ENCODE assay signal across 8 mouse cellular contexts in the genomic region with DNA sequence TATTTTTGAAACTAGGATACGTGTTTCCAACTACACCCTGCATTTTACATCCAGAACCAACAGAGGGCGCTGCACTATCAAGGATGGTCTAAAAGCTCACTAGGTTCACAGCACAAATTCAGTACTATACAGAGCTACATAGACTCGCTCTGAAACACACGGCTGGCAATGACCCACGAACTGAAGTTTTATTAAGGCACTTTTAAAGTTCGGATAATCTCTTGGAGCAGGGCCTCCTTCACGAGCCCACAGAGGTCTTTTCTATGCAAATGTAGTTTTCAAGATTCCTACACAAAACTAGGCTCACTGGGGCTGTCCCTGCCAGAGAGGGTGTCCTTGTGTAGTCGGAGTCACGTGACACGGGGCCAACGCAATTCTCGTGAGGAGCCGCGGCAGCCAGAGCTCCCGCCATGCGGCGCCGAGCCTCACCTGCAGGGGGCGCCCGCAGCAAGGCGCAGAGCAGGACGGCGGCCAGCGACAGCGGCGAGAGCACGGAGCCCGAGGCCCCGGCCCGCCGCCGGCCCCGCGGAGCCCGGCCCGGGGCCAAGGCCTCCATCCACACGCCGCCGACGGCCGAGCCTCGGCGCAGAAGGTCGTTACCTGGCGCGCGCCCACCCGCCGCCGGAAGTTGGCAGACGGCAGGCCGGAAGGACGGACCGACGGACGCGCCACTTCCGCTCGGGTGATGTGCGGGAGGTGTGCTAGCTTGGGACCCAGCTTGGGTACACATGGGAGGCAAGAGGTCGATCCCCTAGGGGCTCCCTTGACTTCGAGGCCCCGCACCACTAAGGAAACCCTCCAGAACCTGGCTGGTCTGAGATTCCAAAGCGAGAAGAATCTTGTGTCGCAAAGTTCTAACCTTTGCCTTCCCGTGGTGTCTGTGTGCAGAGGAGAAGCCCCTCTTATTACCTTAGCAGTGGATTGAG. TPM values are rescaled to one million over a fixed set of nuclear protein-coding genes. Genes with fewer than 3 reads are reported as not detected.
DNase-seq lines count a peak whose midpoint lies in the region; ATAC-seq and TF ChIP-seq lines count a peak whose summit lies in the region.

TSS of gene Spata48 (plus strand) at position 460 of the 926 bp plus-strand sequence.
TSS of gene Zpbp (minus strand) at position 774 of the 926 bp plus-strand sequence.

- no peak within 1 kb of the TSS; the same call in 1 of the 2 replicates for H3K27ac ChIP-seq in ES-Bruce4 (ENCODE audit: insufficient read depth, low read length)
- peak within 1 kb of the TSS; percentile 51 for H3K27ac ChIP-seq in forebrain, embryonic 15.5 days (replicated peaks)
- H3K27ac ChIP-seq in olfactory bulb, adult 2 months (ENCODE audit: insufficient read depth, low read depth, low read length), result peak within 1 kb of the TSS; percentile 51; the same call in 1 of the 2 replicates
- peak within 1 kb of the TSS; percentile 43 for H3K27ac ChIP-seq in thymus, adult 2 months (ENCODE audit: control insufficient read depth, insufficient read depth, low read length)

- ATAC-seq in forebrain, embryonic 15.5 days (replicated peaks), result peak; percentile 96

- peaks cover 2% of the 10 kb centered on the region for H3K4me1 ChIP-seq in ES-Bruce4 (ENCODE audit: control insufficient read depth, insufficient read depth, low read length)
- peaks cover 6% of the 10 kb centered on the region; the same call in 1 of the 2 replicates for H3K4me1 ChIP-seq in forebrain, embryonic 15.5 days
- no peaks in the 10 kb centered on the region for H3K4me1 ChIP-seq in lung, adult 2 months (ENCODE audit: control insufficient read depth, insufficient read depth, low read length)
- peaks cover 5% of the 10 kb centered on the region; the same call in 1 of the 2 replicates for H3K4me1 ChIP-seq in olfactory bulb, adult 2 months (ENCODE audit: control insufficient read depth, insufficient read depth, low read length)
- no peaks in the 10 kb centered on the region for H3K4me1 ChIP-seq in thymus, adult 2 months (replicated peaks; ENCODE audit: control insufficient read depth, insufficient read depth, low read length)

- peak; percentile 54 for TF ChIP-seq CTCF in ES-Bruce4 (IDR thresholded peaks at IDR 0.05; ENCODE audit: low read depth, low read length)
- TF ChIP-seq CTCF in lung, adult 2 months (IDR thresholded peaks at IDR 0.05; ENCODE audit: insufficient read depth, low read length), result peak; percentile 32; the same call in 1 of the 2 replicates
- peak; percentile 96 for TF ChIP-seq CTCF in olfactory bulb, adult 2 months (IDR thresholded peaks at IDR 0.05; ENCODE audit: insufficient read depth, low read depth, low read length)
- peak; percentile 99 for TF ChIP-seq CTCF in thymus, adult 2 months (IDR thresholded peaks at IDR 0.05; ENCODE audit: borderline replicate concordance, control insufficient read depth, extremely low read depth, insufficient read depth, low read length, poor library complexity)

- WGBS in forebrain, embryonic 15.5 days, result 4% methylated on average over 66 of the region's 66 CpGs
- WGBS in lung, adult 2 months, result 3% methylated on average over 66 of the region's 66 CpGs
- 3% methylated on average over 66 of the region's 66 CpGs for WGBS in olfactory bulb, adult 2 months
- WGBS in thymus, adult 2 months, result under 1% methylated on average over 66 of the region's 66 CpGs

- no peaks in the 10 kb centered on the region for H3K36me3 ChIP-seq in ES-Bruce4 (ENCODE audit: control insufficient read depth, insufficient read depth, low read length, poor library complexity, severe bottlenecking)
- no peaks in the 10 kb centered on the region for H3K36me3 ChIP-seq in forebrain, embryonic 15.5 days
- H3K36me3 ChIP-seq in thymus, adult 2 months (ENCODE audit: control insufficient read depth, insufficient read depth, low read length), result no peaks in the 10 kb centered on the region

- H3K27me3 ChIP-seq in ES-Bruce4 (ENCODE audit: control insufficient read depth, insufficient read depth, low read length, poor library complexity, severe bottlenecking), result no peaks in the 10 kb centered on the region; the same call in 1 of the 2 replicates
- H3K27me3 ChIP-seq in forebrain, embryonic 15.5 days, result peaks cover 7% of the 10 kb centered on the region; the same call in 1 of the 2 replicates
- no peaks in the 10 kb centered on the region for H3K27me3 ChIP-seq in thymus, adult 2 months (ENCODE audit: control insufficient read depth, insufficient read depth, low read length)

- intact Hi-C loops in heart, postnatal 25 days (cut with DNase I), result no loop called here

- no peak for TF ChIP-seq EP300 in ES-Bruce4 (IDR thresholded peaks at IDR 0.05; ENCODE audit: insufficient read depth, low read depth, low read length)

- peak within 1 kb of the TSS; percentile 45 for H3K9ac ChIP-seq in ES-Bruce4 (ENCODE audit: low read depth, poor library complexity, severe bottlenecking)
- H3K9ac ChIP-seq in forebrain, embryonic 15.5 days (replicated peaks), result peak within 1 kb of the TSS; percentile 54

- peak within 1 kb of the TSS; percentile 67 for H3K4me3 ChIP-seq in ES-Bruce4 (ENCODE audit: low read depth, low read length)
- peak within 1 kb of the TSS; percentile 56 for H3K4me3 ChIP-seq in forebrain, embryonic 15.5 days
- H3K4me3 ChIP-seq in lung, adult 2 months (replicated peaks; ENCODE audit: extremely low read depth, low read depth, low read length), result peak within 1 kb of the TSS; percentile 37
- H3K4me3 ChIP-seq in olfactory bulb, adult 2 months (ENCODE audit: insufficient read depth, low read depth, low read length), result peak within 1 kb of the TSS; percentile 90
- peak within 1 kb of the TSS; percentile 64 for H3K4me3 ChIP-seq in thymus, adult 2 months (ENCODE audit: control insufficient read depth, insufficient read depth, low read length)

- no peaks in the 10 kb centered on the region for H3K9me3 ChIP-seq in ES-Bruce4 (replicated peaks; ENCODE audit: control insufficient read depth, insufficient read depth, low read length, poor library complexity, severe bottlenecking)
- no peaks in the 10 kb centered on the region for H3K9me3 ChIP-seq in forebrain, embryonic 15.5 days

- no peak for TF ChIP-seq POLR2A in ES-Bruce4 (IDR thresholded peaks at IDR 0.05; ENCODE audit: insufficient read depth, low read length)
- peak; percentile 39; the same call in 1 of the 2 replicates for TF ChIP-seq POLR2A in lung, adult 2 months (IDR thresholded peaks at IDR 0.05; ENCODE audit: borderline replicate concordance, extremely low read depth, low read depth, low read length)
- TF ChIP-seq POLR2A in olfactory bulb, adult 2 months (IDR thresholded peaks at IDR 0.05; ENCODE audit: insufficient read depth, low read depth, low read length), result peak; percentile 44
- TF ChIP-seq POLR2A in thymus, adult 2 months (IDR thresholded peaks at IDR 0.05; ENCODE audit: control insufficient read depth, extremely low read depth, insufficient read depth, low read length, poor library complexity), result peak; percentile 52

- H3K4me2 ChIP-seq in forebrain, embryonic 15.5 days (replicated peaks), result peak within 1 kb of the TSS; percentile 75

- DNase-seq in cerebellum, adult 11 months, result peak; percentile 71
- peak; percentile 72 for DNase-seq in heart, postnatal 25 days (ENCODE audit: low spot score)
- peak; percentile 77 to 94 for DNase-seq in layer of hippocampus, adult 18-20 months (ENCODE audit: low spot score in 2 of 2)
- peak; percentile 80 for DNase-seq in lung, adult 2 months
- DNase-seq in thymus, adult 2 months, result peak; percentile 92

RNA-seq across cellular contexts. Expression of gene Spata48, which starts in this region (rescaled TPM):
- not detected in 2 replicates for polyA plus RNA-seq in ES-Bruce4 (2011; ENCODE audit: insufficient read depth, insufficient read length, low read depth, missing spikeins)
- 0.43 and 1.2 TPM in 2 replicates for polyA plus RNA-seq in forebrain, embryonic 15.5 days (2015; fragmentation: Nextera tagmentation; extraction: Ambion mirVana)
- total RNA-seq in heart, postnatal 25 days (2021), result 1 to 10 TPM in 1 of 2 experiments, under 1 TPM in 1; 0.87 to 1.8 TPM
- total RNA-seq in layer of hippocampus, adult 18-20 months (2021), result 1 to 10 TPM in 1 of 2 experiments, under 1 TPM in 1; 0.91 to 2.0 TPM
- 0.80 and 1.6 TPM in 2 replicates for polyA plus RNA-seq in lung, adult 2 months (2012; rRNA removed)
- polyA plus RNA-seq in olfactory bulb, adult 2 months (2012; ENCODE audit: insufficient read depth, insufficient read length, low replicate concordance, missing spikeins), result not detected in 2 replicates
- polyA plus RNA-seq in thymus, adult 2 months (2012; rRNA removed), result 4.0 and 6.0 TPM in 2 replicates

RNA-seq across cellular contexts. Expression of gene Zpbp, which starts in this region (rescaled TPM):
- polyA plus RNA-seq in ES-Bruce4 (2011; ENCODE audit: insufficient read depth, insufficient read length, low read depth, missing spikeins), result 0.42 and 0.47 TPM in 2 replicates
- polyA plus RNA-seq in forebrain, embryonic 15.5 days (2015; fragmentation: Nextera tagmentation; extraction: Ambion mirVana), result 0.49 and 0.51 TPM in 2 replicates
- under 1 TPM; 0.42 to 0.45 TPM for total RNA-seq in heart, postnatal 25 days (2021)
- total RNA-seq in layer of hippocampus, adult 18-20 months (2021), result under 1 TPM; 0.69 to 0.79 TPM
- 0.06 and 0.16 TPM in 2 replicates for polyA plus RNA-seq in lung, adult 2 months (2012; rRNA removed)
- polyA plus RNA-seq in olfactory bulb, adult 2 months (2012; ENCODE audit: insufficient read depth, insufficient read length, low replicate concordance, missing spikeins), result not detected in 2 replicates
- 0.53 and 0.54 TPM in 2 replicates for polyA plus RNA-seq in thymus, adult 2 months (2012; rRNA removed)

Comparison
In these comparisons a context has a peak if more than half of its experiments do, and no peak if none do; other contexts are left out.
1. H3K4me3 ChIP-seq: peak in every context shown above with its lines; median percentile 90 in olfactory bulb, adult 2 months; 67 in ES-Bruce4; 64 in thymus, adult 2 months; 56 in forebrain, embryonic 15.5 days; 37 in lung, adult 2 months.
2. CTCF ChIP-seq: peak in every context shown above with its lines; median percentile 99 in thymus, adult 2 months; 96 in olfactory bulb, adult 2 months; 54 in ES-Bruce4; 32 in lung, adult 2 months.